Mouse (Mus musculus): ENCODE results near the gene Zic2. TPM values are rescaled to one million over a fixed set of nuclear protein-coding genes. Genes with fewer than 3 reads are reported as not detected.

Gene Zic2
- polyA plus RNA-seq, 1 experiment = not detected

DNA sequence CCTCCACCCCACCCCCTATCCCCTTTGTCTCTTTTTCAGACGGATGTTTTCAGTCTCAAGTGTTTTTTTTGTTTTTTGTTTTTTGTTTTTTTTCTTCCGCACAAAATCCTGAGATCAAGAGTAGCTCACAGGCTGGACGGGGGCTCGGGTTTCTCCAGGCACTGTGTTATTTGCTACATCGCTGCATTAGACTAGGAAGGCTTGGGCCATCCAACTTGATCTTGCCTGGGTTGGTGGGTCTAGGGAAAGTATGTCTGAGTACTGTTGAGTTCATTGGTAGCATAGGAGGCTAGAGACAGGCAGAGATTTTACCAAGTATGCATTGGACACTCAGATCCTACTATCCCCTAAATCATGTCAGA lies 7.8 kb downstream of the Zic2 start:
- TF ChIP-seq CTCF (IDR thresholded peaks at IDR 0.05; ENCODE audit: low read depth, low read length) (no peak), POLR2A (IDR thresholded peaks at IDR 0.05; ENCODE audit: borderline replicate concordance, low read depth, low read length) (no peak)
- H3K4me3 ChIP-seq (ENCODE audit: insufficient read depth, low read length) = no peak overlapping the region
- no peaks in the 10 kb centered on the region for H3K4me1 ChIP-seq (ENCODE audit: control insufficient read depth, insufficient read depth, low read length)
- H3K27ac ChIP-seq (ENCODE audit: insufficient read depth, low read depth, low read length) = no peak overlapping the region

DNA sequence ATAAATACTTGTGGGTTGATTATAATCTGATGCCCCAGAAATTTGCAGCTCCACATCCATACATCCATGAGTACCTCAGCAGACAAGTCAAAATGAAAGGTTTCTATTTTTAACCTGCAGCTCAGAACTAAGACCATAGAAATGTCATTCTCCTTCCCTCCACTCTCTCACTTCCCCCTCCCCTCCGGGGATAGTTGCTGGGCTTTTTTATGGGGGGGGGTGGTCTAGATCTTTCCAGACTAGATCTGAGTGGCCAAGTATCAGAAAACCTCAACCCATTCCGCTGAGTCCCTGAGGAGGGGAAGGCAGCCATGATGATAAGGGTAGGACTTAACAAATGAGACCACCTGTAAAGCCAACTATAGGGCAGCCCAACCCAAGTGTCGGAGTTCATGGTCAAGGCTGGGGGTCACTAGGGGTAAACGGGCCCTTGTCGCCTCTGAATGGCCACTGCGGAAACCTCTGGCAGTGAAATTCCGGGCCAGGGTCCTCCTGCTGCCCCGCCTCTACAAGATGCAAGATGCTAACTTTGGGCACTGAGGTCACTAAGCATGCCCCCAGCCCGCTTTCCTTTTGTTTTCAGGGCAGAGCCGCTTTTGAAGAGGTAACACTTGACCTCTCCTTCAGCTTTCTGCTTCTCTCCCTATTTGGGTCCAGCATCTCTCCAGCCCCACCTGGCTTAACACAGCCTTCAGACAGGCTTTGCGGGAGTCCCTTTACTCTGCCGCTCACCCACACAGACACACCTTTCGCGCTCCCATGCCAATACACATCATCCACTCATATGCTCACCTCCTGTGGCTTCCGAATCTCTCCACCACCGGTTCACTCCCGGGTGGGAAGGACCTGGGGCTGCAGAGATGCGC lies 8.6 kb downstream of the Zic2 start:
- Histone ChIP-seq H3K4me1 (ENCODE audit: control insufficient read depth, insufficient read depth, low read length) (no peaks in the 10 kb centered on the region), H3K27ac (ENCODE audit: insufficient read depth, low read depth, low read length) (no peak overlapping the region), H3K4me3 (ENCODE audit: insufficient read depth, low read length) (no peak overlapping the region)
- TF ChIP-seq POLR2A (IDR thresholded peaks at IDR 0.05; ENCODE audit: borderline replicate concordance, low read depth, low read length) (no peak), CTCF (IDR thresholded peaks at IDR 0.05; ENCODE audit: low read depth, low read length) (no peak)

DNA sequence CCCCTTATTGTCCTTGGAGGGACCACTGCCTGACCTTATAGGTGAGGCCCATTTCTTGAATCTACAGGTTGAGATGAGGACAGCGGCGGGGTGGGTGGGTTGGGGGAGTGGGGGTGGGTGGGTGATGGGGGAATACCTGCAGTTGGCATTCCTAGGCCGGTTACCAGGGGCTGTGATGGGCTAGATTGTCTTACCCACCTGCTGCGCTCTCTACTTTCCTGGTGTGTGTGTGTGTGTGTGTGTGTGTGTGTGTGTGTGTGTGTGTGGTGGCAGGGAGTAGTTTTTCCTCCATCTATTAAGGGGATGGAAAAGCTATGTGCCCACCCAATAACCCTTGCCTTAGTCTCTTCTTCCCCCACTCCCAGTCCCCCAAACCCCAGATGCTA lies 9.2 kb downstream of the Zic2 start:
- TF ChIP-seq POLR2A (IDR thresholded peaks at IDR 0.05; ENCODE audit: borderline replicate concordance, low read depth, low read length) = no peak
- no peak for TF ChIP-seq CTCF (IDR thresholded peaks at IDR 0.05; ENCODE audit: low read depth, low read length)
- no peaks in the 10 kb centered on the region for H3K4me1 ChIP-seq (ENCODE audit: control insufficient read depth, insufficient read depth, low read length)
- no peak overlapping the region for H3K27ac ChIP-seq (ENCODE audit: insufficient read depth, low read depth, low read length)
- H3K4me3 ChIP-seq (ENCODE audit: insufficient read depth, low read length) = no peak overlapping the region

DNA sequence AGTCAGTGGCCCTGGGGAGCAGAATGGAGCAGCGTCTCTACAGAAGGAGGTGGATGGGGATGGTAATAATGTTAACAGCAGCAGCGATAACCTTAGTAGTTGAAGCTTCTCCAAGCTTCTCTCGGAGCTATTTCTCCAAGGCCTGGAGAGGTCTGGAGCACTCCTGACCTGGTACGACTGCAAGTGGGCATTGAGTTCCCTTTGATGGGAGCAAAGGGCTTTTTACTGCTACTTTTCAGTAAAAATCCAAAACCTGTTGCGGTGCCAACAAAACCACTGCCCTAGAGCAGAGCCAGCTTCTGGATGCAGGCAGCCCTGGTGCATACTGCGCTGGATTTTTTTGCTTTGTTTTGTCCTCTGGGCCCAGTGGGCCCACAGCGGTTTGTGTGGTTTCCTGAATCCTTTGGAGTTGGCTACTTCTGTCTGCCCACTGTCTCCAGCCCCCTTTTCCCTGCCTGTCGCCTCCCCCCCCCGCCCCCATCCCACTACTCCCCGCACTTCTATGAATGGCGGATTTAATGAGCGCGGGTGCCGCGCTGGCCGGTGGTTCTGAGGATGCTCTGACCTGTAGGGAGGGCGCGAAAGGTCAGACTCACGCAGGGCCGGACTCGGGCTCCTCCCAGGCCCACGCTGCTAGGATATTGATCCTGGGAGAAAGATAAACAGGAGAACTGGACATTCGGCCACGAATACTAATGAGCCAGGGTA lies 9.8 kb downstream of the Zic2 start:
- no peaks in the 10 kb centered on the region for H3K4me1 ChIP-seq (ENCODE audit: control insufficient read depth, insufficient read depth, low read length)
- no peak overlapping the region for H3K4me3 ChIP-seq (ENCODE audit: insufficient read depth, low read length)
- TF ChIP-seq CTCF (IDR thresholded peaks at IDR 0.05; ENCODE audit: low read depth, low read length) (no peak), POLR2A (IDR thresholded peaks at IDR 0.05; ENCODE audit: borderline replicate concordance, low read depth, low read length) (no peak)
- H3K27ac ChIP-seq (ENCODE audit: insufficient read depth, low read depth, low read length) = no peak overlapping the region

DNA sequence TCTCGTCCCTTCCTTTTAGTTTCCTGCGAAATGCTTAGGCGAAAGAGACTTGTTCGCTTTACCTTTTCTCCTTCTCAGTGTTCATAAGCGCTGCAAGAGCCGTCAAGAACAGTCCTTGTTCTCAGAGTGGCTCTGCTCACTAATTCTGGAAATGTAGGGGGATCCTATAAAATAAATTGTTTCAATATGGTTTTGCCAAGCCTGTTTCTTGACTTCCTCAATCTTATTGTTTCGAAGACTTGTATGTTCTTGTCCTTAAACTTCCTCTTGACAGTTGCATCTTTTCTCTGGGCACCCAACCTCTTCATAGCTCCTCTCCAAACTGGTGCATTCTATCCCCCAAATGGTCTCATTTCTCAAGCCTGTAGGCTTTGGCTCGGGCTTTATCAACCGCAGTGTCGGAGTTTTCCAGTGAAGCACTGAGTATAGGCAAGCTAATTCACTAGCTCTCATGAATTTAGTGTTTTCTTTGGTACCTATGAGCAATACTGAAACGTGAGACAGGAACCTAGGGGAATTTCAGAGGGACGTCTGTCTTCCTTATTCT lies 10.5 kb downstream of the Zic2 start:
- H3K4me1 ChIP-seq (ENCODE audit: control insufficient read depth, insufficient read depth, low read length) = no peaks in the 10 kb centered on the region
- TF ChIP-seq POLR2A (IDR thresholded peaks at IDR 0.05; ENCODE audit: borderline replicate concordance, low read depth, low read length) (no peak), CTCF (IDR thresholded peaks at IDR 0.05; ENCODE audit: low read depth, low read length) (no peak)
- no peak overlapping the region for H3K4me3 ChIP-seq (ENCODE audit: insufficient read depth, low read length)
- H3K27ac ChIP-seq (ENCODE audit: insufficient read depth, low read depth, low read length) = no peak overlapping the region

DNA sequence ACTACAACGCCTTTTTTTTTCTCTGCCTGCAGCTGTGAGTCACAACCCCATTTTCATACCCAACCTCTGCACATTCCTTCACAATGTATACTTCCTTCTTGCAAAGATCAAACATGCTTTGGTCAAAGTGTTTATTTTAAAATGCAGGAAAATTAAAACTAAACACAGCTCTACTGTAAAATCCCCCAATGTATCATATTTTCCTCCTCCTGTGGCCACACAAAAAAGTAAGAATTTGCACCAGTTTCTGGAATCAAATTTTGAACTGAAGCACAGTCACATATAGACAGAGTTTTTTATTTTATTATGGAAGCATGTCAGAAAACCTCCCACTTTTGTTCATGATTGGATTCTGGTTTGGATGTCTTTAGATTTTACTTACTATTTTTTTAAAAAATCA lies 11.4 kb downstream of the Zic2 start:
- TF ChIP-seq CTCF (IDR thresholded peaks at IDR 0.05; ENCODE audit: low read depth, low read length) (no peak), POLR2A (IDR thresholded peaks at IDR 0.05; ENCODE audit: borderline replicate concordance, low read depth, low read length) (no peak)

DNA sequence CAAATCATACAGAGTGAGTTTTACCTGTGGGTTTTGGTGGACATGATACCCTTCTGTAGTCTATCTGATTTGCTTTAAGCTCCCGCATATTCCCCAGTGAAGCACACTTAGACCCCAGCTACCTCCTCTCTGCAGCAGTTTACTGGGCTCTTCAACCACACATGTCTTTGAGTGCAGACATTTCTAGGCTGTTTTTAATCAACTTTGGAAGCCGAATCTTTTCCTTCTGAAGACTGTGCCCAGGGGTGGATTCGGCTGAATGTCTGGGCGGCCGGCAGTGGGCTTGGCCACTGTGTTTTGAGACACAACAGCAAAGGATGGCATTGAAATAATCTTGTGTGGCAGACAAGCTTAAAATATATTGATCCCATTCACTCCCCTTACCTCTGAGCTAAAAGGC lies 12.1 kb downstream of the Zic2 start:
- TF ChIP-seq POLR2A (IDR thresholded peaks at IDR 0.05; ENCODE audit: borderline replicate concordance, low read depth, low read length) (no peak), CTCF (IDR thresholded peaks at IDR 0.05; ENCODE audit: low read depth, low read length) (no peak)
- no peaks in the 10 kb centered on the region for H3K4me1 ChIP-seq (ENCODE audit: control insufficient read depth, insufficient read depth, low read length)

More for the DNA sequence above, 11.4 kb downstream of the Zic2 start:
- no peak overlapping the region for H3K4me3 ChIP-seq (ENCODE audit: insufficient read depth, low read length)
- H3K4me1 ChIP-seq (ENCODE audit: control insufficient read depth, insufficient read depth, low read length) = no peaks in the 10 kb centered on the region
- no peak overlapping the region for H3K27ac ChIP-seq (ENCODE audit: insufficient read depth, low read depth, low read length)

DNA sequence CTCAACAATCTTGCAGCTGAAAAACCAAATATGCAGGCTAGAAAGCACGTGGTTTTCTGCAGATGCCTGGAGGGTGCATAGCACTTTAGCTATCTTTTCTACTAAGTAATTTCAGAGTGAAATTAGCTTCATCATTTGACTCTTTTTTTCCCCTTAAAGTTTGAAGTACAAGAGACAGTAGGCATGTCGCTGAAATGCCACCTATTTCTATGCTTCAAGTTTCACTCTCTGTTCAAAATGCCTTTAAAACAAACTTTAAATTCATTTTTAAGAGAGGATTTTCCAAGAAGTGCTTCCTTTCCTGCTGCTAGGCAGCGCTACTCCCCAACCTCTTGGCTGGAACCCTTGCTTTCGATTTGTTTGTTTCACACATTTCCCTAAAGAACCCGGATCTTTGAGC lies 13.8 kb downstream of the Zic2 start:
- no peak for TF ChIP-seq CTCF (IDR thresholded peaks at IDR 0.05; ENCODE audit: low read depth, low read length)
- no peak for TF ChIP-seq POLR2A (IDR thresholded peaks at IDR 0.05; ENCODE audit: borderline replicate concordance, low read depth, low read length)
- Histone ChIP-seq H3K4me1 (ENCODE audit: control insufficient read depth, insufficient read depth, low read length) (no peaks in the 10 kb centered on the region), H3K4me3 (ENCODE audit: insufficient read depth, low read length) (no peak overlapping the region), H3K27ac (ENCODE audit: insufficient read depth, low read depth, low read length) (no peak overlapping the region)

More for the DNA sequence above, 12.1 kb downstream of the Zic2 start:
- no peak overlapping the region for H3K27ac ChIP-seq (ENCODE audit: insufficient read depth, low read depth, low read length)
- H3K4me3 ChIP-seq (ENCODE audit: insufficient read depth, low read length) = no peak overlapping the region

DNA sequence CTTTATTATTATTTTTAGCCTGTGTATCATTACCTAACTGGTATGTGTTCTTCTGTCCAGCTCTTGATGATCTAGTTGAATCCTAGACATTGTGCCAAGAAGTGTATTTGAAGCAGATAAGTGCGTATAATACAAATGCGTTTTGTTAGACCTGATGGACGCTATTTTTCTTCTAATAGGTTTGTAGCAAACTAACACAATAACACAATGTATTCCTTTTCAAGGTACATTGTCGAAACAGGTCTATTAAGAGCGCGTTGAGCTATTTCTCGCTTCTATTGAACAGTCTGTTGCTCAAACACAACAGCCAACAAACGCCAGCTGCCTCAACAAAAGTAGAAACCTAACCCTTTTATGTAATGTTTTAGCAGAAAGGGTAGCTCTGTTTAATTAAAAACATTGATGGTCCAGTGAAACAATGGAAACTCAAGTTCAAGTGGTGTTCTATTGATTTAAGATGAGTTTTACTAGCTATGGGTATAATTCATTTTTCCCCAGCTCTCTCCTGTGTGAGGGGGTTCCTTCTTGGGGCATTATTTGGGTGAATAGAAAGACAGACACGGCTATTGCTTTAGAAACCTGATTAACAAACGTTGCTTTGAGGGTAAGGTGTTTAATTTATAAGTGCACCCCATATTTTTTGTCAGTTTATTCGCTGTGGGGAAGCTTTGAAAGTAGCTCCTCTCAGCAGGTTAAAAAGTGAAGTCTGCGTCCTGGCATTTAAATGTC lies 14.6 kb downstream of the Zic2 start:
- Histone ChIP-seq H3K4me3 (ENCODE audit: insufficient read depth, low read length) (no peak overlapping the region), H3K4me1 (ENCODE audit: control insufficient read depth, insufficient read depth, low read length) (no peaks in the 10 kb centered on the region), H3K27ac (ENCODE audit: insufficient read depth, low read depth, low read length) (no peak overlapping the region)
- TF ChIP-seq CTCF (IDR thresholded peaks at IDR 0.05; ENCODE audit: low read depth, low read length) (no peak), POLR2A (IDR thresholded peaks at IDR 0.05; ENCODE audit: borderline replicate concordance, low read depth, low read length) (no peak)
